Mouse (Mus musculus): Measurements from ENCODE around the gene Agbl2. TPM values are rescaled to one million over a fixed set of nuclear protein-coding genes. Genes with fewer than 3 reads are reported as not detected.

Gene Agbl2
- polyA plus RNA-seq, 2 experiments: 0.06 TPM; not detected in 1

DNA sequence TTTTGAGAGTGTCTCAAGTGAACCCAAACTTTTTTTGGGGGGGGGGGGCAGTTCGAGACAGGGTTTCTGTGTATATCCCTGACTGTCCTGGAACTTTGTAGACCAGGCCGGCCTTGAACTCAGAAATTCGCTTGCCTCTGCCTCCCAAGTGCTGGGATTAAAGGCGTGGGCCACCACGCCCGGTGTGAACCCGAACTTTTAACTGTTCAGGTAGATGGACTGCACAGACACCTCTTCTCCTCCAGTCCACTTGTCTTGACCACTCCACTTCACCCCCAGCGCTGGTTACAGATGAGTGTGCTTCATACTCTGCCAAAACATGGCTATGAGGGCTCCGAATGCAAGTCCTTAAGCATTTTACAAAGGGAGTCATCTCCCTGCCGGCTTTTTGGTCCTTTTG is 35.4 kb upstream of the Agbl2 start:
- peaks cover 22% of the 10 kb centered on the region for H3K36me3 ChIP-seq (replicated peaks; ENCODE audit: control insufficient read depth, insufficient read depth, low read depth)
- H3K27me3 ChIP-seq (ENCODE audit: control insufficient read depth, insufficient read depth, low read length): no peaks in the 10 kb centered on the region
- no peaks in the 10 kb centered on the region for H3K9me3 ChIP-seq (ENCODE audit: control insufficient read depth, low read length)
- no peak for ATAC-seq (ENCODE audit: insufficient read depth)
- H3K4me2 ChIP-seq (ENCODE audit: low read depth): peak overlapping the region; percentile 88
- peak overlapping the region; percentile 94 for H3K9ac ChIP-seq (replicated peaks)
- TF ChIP-seq EP300 (IDR thresholded peaks at IDR 0.05; ENCODE audit: low read depth) (no peak), CTCF (IDR thresholded peaks at IDR 0.05; ENCODE audit: low read depth) (no peak)
- H3K27ac ChIP-seq: no peak overlapping the region
- WGBS (ENCODE audit: insufficient replicate concordance): 78% methylated on average over 10 of the region's 10 CpGs
- peak overlapping the region; percentile 36 to 85; a peak in 3 of 4 replicates for H3K4me3 ChIP-seq (ENCODE audit: insufficient read depth in 1 of 2, low read depth in 2 of 2, low read length in 2 of 2)
- H3K4me1 ChIP-seq (replicated peaks; ENCODE audit: control insufficient read depth in 2 of 2, insufficient read depth in 2 of 2, low read length in 1 of 2): peaks cover 11 to 17% of the 10 kb centered on the region in 2 experiments; a peak in 3 of 4 replicates
- no peak for DNase-seq (ENCODE audit: low read depth in 3 of 3, low spot score in 3 of 3)

DNA sequence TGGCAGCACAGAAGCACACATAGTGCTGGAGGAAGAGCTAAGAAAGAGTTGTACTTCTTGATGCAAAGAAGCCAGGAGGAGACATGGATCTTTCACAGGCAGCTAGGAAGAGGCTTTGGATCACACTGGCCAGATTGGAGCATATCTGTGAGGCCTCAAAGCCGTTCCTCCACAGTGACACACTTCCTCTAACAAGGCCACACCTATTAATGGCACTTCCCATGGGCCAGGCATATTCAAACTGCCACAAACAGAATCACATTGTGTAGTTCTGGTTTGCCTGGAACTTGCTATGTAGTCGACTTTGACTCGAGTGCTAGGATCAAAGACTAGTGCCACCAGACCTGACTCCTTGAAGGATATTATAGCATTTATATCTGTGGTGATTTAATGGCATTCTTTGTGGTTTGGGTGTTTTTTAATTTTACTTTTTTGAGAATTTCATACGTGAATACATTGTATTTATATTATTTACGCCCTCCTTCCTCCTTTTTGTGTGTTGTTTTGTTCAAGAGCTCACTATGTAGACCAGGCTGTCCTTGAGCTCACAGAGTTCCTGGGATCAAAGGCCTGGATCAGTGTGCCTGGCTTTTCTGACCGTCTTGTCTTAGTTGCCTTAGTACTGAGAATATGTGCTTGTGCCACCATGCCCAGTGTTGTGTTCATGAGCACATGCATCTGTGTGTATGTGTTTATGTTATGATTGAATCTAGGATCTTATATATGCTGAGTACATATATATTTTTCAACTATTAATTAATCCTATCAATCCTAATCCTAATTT is 32.7 kb upstream of the Agbl2 start:
- ATAC-seq (ENCODE audit: insufficient read depth) (no peak), DNase-seq (ENCODE audit: low read depth in 3 of 3, low spot score in 3 of 3) (no peak)
- no peak overlapping the region for H3K27ac ChIP-seq
- no peaks in the 10 kb centered on the region for H3K9me3 ChIP-seq (ENCODE audit: control insufficient read depth, low read length)
- no peak overlapping the region for H3K4me2 ChIP-seq (ENCODE audit: low read depth)
- 59% methylated on average over 6 of the region's 6 CpGs for WGBS (ENCODE audit: insufficient replicate concordance)
- TF ChIP-seq EP300 (IDR thresholded peaks at IDR 0.05; ENCODE audit: low read depth): no peak
- no peak for TF ChIP-seq CTCF (IDR thresholded peaks at IDR 0.05; ENCODE audit: low read depth)
- no peak overlapping the region for H3K4me3 ChIP-seq (ENCODE audit: insufficient read depth in 1 of 2, low read depth in 2 of 2, low read length in 2 of 2)
- no peaks in the 10 kb centered on the region for H3K27me3 ChIP-seq (ENCODE audit: control insufficient read depth, insufficient read depth, low read length)
- peaks cover 48% of the 10 kb centered on the region for H3K36me3 ChIP-seq (replicated peaks; ENCODE audit: control insufficient read depth, insufficient read depth, low read depth)
- peaks cover 6 to 12% of the 10 kb centered on the region in 2 experiments; a peak in 3 of 4 replicates for H3K4me1 ChIP-seq (replicated peaks; ENCODE audit: control insufficient read depth in 2 of 2, insufficient read depth in 2 of 2, low read length in 1 of 2)
- no peak overlapping the region for H3K9ac ChIP-seq (replicated peaks)

DNA sequence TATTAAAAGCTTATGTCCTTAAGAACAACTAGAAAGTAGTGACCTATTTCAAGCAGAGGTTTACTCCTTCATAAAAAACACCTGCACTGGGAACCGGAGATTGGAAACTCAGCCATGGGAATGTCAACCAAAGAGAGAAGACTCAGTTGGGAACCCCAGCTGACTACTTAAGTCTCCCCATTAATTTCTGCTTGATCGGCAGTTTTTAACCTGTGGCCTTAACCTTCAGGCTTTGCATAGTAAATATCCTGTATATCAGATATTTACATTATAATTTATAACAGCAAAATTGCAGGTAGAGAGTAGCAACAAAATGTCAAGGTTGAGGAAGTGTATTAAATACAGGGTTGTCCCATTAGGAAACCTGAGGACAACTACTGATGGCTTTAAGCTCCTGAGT is 29.0 kb upstream of the Agbl2 start:
- Histone ChIP-seq H3K36me3 (replicated peaks; ENCODE audit: control insufficient read depth, insufficient read depth, low read depth) (peaks cover 72% of the 10 kb centered on the region), H3K9ac (replicated peaks) (no peak overlapping the region), H3K4me2 (ENCODE audit: low read depth) (no peak overlapping the region), H3K4me1 (replicated peaks; ENCODE audit: control insufficient read depth in 2 of 2, insufficient read depth in 2 of 2, low read length in 1 of 2) (peaks cover 0 to 5% of the 10 kb centered on the region in 2 experiments; a peak in 3 of 4 replicates), H3K9me3 (ENCODE audit: control insufficient read depth, low read length) (no peaks in the 10 kb centered on the region), H3K27me3 (ENCODE audit: control insufficient read depth, insufficient read depth, low read length) (no peaks in the 10 kb centered on the region), H3K27ac (no peak overlapping the region), H3K4me3 (ENCODE audit: insufficient read depth in 1 of 2, low read depth in 2 of 2, low read length in 2 of 2) (no peak overlapping the region)
- DNase-seq (ENCODE audit: low read depth in 3 of 3, low spot score in 3 of 3): no peak
- no peak for TF ChIP-seq CTCF (IDR thresholded peaks at IDR 0.05; ENCODE audit: low read depth)
- no peak for TF ChIP-seq EP300 (IDR thresholded peaks at IDR 0.05; ENCODE audit: low read depth)
- no peak for ATAC-seq (ENCODE audit: insufficient read depth)
- 85% methylated on average over 2 of the region's 2 CpGs for WGBS (ENCODE audit: insufficient replicate concordance)

DNA sequence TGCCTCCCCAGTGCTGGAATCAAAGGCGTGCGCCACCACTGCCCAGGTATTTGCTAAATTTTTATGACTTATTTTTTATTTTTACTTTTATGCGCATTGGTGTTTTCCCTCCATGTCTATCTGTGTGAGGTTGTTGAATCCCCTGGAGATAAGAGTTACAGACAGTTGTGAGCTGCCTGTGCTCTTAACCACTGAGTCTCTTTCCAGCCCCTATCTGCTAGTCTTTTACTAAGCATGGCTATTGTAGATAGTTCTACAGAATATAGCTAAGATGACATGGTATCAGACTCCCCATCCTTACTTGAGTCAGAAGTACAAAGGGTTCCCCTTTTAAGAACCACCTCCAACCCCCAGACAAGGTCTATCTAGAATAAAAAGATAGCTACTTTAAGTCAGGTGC is 28.3 kb upstream of the Agbl2 start:
- no peaks in the 10 kb centered on the region for H3K9me3 ChIP-seq (ENCODE audit: control insufficient read depth, low read length)
- H3K36me3 ChIP-seq (replicated peaks; ENCODE audit: control insufficient read depth, insufficient read depth, low read depth): peaks cover 76% of the 10 kb centered on the region
- H3K4me2 ChIP-seq (ENCODE audit: low read depth): no peak overlapping the region
- DNase-seq (ENCODE audit: low read depth in 3 of 3, low spot score in 3 of 3): no peak
- no peak overlapping the region for H3K9ac ChIP-seq (replicated peaks)
- WGBS (ENCODE audit: insufficient replicate concordance): 83% methylated on average over 3 of the region's 3 CpGs
- H3K27ac ChIP-seq: no peak overlapping the region
- H3K4me1 ChIP-seq (replicated peaks; ENCODE audit: control insufficient read depth in 2 of 2, insufficient read depth in 2 of 2, low read length in 1 of 2): peaks cover 0 to 5% of the 10 kb centered on the region in 2 experiments; a peak in 2 of 4 replicates
- H3K4me3 ChIP-seq (ENCODE audit: insufficient read depth in 1 of 2, low read depth in 2 of 2, low read length in 2 of 2): no peak overlapping the region
- no peak for ATAC-seq (ENCODE audit: insufficient read depth)
- H3K27me3 ChIP-seq (ENCODE audit: control insufficient read depth, insufficient read depth, low read length): no peaks in the 10 kb centered on the region
- TF ChIP-seq CTCF (IDR thresholded peaks at IDR 0.05; ENCODE audit: low read depth) (no peak), EP300 (IDR thresholded peaks at IDR 0.05; ENCODE audit: low read depth) (no peak)

DNA sequence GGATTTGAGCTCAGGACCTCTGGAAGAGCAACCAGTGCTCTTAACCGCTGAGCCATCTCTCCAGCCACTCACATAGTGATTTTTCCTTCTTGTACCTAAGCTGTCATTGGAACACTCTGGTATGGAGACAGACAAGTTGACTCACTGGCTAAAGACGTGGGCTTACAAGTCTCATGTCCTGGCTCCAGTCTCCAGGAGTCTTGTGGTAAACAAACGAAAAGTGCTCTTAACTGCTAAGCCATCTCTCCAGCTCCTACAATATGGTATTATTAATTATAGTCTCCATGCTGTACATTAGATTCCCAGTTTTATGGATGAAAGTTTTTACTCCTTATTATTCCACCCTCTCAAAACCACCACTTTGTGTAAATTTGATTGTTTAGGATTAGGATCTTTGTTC is 17.4 kb upstream of the Agbl2 start:
- TF ChIP-seq CTCF (IDR thresholded peaks at IDR 0.05; ENCODE audit: low read depth) (no peak), EP300 (IDR thresholded peaks at IDR 0.05; ENCODE audit: low read depth) (no peak)
- Histone ChIP-seq H3K4me1 (replicated peaks; ENCODE audit: control insufficient read depth in 2 of 2, insufficient read depth in 2 of 2, low read length in 1 of 2) (no peaks in the 10 kb centered on the region), H3K27ac (no peak overlapping the region), H3K4me3 (ENCODE audit: insufficient read depth in 1 of 2, low read depth in 2 of 2, low read length in 2 of 2) (no peak overlapping the region), H3K27me3 (ENCODE audit: control insufficient read depth, insufficient read depth, low read length) (no peaks in the 10 kb centered on the region), H3K9me3 (ENCODE audit: control insufficient read depth, low read length) (no peaks in the 10 kb centered on the region), H3K36me3 (replicated peaks; ENCODE audit: control insufficient read depth, insufficient read depth, low read depth) (peaks cover 83% of the 10 kb centered on the region), H3K4me2 (ENCODE audit: low read depth) (no peak overlapping the region), H3K9ac (replicated peaks) (no peak overlapping the region)
- 77% methylated on average over 3 of the region's 3 CpGs for WGBS (ENCODE audit: insufficient replicate concordance)
- DNase-seq (ENCODE audit: low read depth in 3 of 3, low spot score in 3 of 3) (no peak), ATAC-seq (ENCODE audit: insufficient read depth) (no peak)
